Mouse (Mus musculus) retina, postnatal 1 day (tissue): Measurements from ENCODE around the gene Cyp19a1.
A peak's percentile ranks its signal among the peaks of the same experiment; 100 is the strongest.

Experiments used
- DNase-seq: peaks from one replicate; pipeline ENCODE4 v3.0.0-alpha.2; 2012

Cyp19a1 gene

DNA sequence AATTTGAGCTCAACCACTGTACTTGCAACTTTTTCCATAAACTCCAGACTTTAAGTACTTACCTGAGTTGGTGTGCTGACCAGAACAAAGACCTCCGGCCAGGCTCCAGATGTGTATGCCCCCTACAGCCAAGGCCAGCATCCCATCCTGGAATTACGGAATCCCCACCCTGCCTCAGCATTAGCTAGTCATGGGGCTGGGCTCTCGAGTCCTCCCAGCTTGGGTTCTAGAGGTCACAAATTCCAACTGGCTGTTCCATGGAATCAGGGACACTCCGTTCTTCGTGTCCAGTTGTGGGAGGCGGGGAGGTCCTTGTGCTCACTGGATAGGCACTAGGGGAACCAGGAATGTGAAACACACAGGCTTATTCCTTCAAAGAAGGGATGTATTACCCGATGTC lies at the start of gene Cyp19a1:
Gene Cyp19a1 (minus strand): TSS at position 101 of the 400 bp plus-strand sequence.
- no peak for DNase-seq

- no peak for DNase-seq
Observed at GRCm38 (mm10) chr9:54316363-54316762, 48.5 kb upstream of the Cyp19a1 start.

GRCm38 (mm10) chr9:54308751-54309358 lies 40.9 kb upstream of the Cyp19a1 start:
- DNase-seq = peak; percentile 15

- no peak for DNase-seq
Observed at GRCm38 (mm10) chr9:54308209-54308608, 40.3 kb upstream of the Cyp19a1 start.

GRCm38 (mm10) chr9:54301255-54301654 lies 33.3 kb upstream of the Cyp19a1 start:
- DNase-seq = no peak

DNA sequence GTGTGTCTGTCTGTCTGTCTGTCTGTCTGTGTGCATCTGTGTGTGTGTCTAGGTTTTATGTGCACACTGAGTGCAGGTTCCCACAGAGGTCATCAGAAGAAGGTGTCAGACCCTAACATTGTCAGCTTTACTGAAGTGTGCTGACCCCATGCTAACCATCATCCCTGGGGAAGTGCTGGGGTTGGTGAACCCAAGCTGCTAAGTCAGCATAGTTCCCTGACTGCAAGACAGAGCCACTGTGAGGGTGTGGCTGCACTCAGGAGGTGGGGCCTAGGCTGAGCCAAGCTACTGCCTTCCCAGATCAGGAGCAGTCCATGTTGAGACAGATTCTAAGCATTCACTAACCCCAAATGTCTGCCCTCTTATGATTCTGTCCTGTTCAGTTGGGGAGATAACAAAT lies 31.9 kb upstream of the Cyp19a1 start:
- DNase-seq = no peak

DNA sequence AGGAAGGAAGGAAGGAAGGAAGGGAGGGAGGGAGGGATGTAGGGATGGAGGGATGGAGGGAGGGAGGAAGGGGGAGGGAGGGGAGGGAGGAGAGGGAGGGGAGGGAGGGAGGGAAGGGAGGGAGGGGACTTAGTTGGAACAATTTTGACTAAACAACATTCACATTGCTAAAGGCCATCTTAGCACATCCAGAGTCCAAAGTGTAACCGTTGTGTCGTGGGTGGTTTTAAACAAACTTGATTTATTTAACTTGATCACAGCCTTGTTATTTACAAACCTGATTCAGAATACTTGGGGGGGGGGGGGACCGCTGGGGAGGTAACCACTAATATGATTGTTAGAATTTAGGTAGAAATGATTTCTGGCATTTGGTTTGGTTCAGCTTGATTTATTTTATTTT lies 31.5 kb upstream of the Cyp19a1 start:
- DNase-seq = no peak

DNA sequence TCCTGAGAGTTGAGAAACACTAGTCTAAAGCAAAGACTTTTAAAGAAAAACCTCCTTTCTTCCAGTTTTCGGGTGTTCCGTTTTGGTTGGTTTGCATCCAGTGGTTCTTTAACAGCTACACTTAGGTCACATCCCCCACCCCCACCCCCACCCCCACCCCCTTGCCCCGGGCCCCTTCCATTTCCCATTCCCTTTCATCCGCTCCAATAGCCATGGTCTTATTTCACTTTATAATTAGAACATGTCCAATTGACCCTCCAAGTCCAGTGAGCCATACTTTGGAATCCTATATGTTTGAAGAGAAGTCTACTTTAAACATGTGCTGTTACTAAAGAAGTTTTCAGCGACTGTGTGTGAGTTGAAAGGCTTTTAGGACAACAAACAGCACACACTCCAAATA lies 19.9 kb upstream of the Cyp19a1 start:
- no peak for DNase-seq

DNA sequence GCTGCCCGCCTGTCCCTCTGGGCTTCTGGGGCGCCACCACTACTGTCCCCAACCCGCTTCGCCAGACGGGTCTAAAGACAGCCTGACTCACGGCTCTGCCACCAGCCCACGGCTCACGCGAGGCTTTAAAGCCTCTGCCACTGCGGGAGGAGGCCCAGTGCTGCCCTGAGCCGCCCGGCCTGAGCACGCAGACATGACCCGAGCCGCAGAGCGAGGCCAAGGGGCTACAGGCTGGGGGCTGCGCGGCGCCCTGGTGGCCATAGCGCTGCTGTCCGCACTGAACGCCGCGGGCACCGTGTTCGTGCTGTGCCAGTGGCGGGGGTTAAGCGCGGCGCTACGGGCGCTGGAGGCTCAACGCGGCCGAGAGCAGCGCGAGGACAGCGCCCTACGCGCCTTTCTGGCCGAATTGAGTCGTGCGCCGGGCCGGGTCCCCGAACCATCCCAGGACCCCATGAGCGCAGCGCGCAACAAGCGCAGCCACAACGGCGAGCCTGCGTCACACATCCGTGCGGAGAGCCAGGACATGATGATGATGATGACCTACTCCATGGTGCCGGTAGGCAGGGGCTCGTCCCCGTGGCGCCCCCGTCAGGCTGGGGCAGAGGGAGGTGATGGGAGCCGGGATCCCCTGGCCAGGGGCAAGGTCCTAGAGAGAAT lies 18.5 kb upstream of the Cyp19a1 start, which contains the start of gene Gldn:
Gene Gldn (plus strand): TSS at position 156 of the 657 bp plus-strand sequence.
- peak; percentile 66 for DNase-seq

DNA sequence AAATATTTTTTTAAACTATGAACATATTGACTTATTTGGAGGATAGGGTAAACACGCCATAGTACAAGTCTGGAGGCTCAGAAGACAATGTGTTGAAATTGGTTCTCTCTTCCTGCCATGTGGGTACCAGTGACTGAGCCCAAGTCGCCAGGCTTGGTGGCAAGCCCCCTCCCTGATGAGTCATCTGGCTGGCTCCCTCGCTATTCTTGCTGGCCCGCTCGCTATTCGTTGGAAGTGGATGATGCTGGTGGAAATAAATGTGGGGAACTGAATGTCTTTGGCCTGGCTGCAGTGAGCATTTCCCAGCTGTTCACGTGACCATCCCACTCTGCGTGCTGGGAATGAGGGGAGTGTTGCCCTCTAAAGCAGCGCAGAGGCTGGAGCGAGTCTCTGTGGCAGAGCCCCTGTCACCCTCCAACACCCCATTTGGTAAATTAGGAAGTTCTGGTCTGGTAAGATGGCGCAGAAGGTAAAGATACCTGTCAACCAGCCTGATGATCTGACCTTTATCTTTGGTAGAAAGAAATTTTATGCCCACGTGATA lies 11.2 kb upstream of the Cyp19a1 start:
- DNase-seq = no peak

DNA sequence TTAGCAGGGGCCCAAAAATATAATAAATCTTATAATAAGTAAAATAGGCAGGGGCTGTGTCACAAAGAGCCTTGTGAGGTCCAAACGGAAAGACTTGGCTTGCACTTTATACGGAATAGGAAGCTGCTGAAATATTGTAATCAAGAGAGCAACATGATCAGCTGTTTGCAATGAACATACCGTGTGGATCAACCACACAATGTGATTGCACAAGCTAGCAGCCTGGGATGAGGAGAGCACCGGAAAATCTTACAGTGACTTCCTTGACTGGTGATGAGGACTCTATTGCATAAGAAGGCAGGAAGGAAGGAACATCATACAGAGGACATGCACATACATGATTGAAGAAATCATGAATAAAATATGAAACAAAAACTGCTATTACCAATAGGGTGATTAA lies 7.4 kb upstream of the Cyp19a1 start:
- no peak for DNase-seq

DNA sequence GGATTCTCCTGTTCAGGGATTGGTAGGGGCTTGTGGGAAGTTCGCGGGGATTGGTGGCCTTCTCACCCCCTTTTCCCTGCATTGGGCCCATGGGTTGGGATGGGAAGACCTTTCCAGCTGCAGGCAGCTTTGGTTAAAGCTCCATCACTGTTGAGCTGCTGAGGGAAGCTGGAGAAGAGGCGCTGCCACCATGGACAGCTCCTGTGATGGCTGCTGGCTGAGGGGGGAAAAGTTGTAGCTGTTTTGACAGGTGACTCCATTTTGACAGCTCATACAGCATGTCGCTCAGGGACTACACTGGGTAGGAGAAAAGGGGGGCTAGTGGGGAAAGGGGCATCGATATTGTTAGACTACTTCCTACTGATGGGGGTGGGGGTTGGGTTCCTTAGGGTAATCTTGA lies 3.0 kb upstream of the Cyp19a1 start:
- no peak for DNase-seq

DNA sequence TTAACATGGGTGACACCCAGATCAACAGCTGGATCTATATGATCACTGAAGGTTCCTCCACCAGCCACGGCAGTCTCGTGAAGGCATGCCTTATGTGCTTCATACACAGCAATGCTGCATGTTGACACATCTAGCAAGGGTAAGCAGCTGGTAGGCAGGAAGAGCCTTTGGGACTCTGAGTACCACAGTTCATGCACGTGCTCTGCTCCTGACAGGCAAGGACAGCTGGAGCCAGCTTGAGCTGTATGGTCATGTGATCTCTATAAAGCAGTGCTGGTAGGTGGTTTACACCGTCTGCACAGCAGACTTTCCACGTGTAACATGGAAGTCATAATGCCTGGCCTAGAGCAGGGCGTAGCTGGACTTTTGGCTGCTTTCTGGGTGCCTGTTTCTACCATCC lies 2.1 kb upstream of the Cyp19a1 start:
- no peak for DNase-seq

DNA sequence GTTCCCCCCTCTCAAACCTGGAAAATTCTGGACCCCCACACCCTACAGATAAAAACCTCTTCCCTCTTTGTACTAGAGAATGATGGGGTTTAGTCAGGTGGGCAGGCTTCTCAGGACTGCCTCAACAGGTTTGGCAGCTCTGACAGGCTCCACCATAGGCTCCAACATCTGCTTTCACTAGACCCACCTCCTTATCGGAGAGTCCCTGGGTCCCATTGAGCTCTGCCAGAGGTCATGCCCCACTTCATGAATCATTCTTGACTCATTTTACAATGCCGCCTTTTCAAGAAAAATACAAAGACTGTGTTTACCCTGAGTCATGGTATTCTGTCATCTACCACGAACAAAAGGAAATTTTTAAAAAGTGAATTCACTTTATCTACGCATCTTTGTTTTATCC lies 3.2 kb downstream of the Cyp19a1 start:
- no peak for DNase-seq

GRCm38 (mm10) chr9:54244869-54245665 lies 22.8 kb downstream of the Cyp19a1 start:
- DNase-seq = peak; percentile 72

DNA sequence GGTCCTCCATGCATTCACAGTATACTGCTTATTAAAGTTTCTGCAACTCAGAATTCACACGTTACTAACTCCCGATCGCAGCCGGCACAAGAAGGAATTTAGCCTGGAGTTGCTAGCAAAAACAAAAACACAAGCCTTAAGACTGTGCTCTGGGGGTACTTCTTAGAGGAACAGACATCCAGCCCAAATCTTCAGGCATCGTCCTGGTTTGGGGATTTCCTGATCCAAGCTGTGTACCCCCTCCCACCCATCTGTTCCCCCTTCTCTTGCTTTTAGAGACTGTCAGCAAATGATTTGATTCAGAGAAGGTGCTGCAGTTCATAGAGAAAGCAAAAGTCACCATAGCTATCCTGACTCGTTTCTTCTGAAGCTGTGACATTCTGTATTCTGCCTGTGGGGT lies 40.3 kb downstream of the Cyp19a1 start:
- DNase-seq = no peak

DNA sequence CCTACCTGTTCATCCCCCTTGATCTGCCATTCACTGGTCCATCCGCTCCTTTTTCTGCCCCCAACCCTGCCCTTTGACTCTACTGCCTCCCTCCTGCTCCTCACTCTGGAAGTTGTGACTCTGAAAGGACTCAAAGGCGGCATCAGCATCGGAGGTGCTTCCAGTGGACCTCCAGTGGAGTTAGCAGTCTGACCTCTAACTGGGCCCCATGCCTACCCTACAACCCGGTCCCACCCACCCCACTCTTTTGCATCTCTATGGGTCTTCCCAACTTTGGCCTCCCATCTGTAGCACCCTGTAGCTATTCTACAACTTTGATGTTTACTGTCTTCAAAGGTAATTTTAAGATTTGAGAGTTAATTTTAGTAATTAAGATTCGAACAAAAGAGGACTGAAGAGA lies 51.4 kb downstream of the Cyp19a1 start:
- DNase-seq = no peak

DNA sequence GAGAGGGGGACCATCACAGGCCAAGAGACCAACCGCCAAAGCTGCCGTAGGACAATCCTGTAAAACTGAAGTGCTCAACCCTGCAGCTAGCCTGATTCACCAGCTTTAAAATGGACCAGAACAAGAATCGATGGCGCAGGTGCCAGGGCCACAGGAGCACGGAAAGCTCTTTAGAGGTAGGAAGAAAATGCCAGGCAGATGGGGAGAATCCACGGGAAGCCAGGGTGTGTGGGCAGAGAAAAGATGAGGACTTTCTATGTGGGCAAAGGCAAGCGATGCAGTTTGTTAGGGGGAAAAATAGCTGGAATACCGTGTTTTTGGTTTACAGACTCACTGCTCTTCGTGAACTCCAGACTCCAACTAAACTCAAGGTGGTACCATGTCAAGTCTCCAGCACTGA lies 53.0 kb downstream of the Cyp19a1 start:
- DNase-seq = no peak

GRCm38 (mm10) chr9:54194790-54195189 lies 73.1 kb downstream of the Cyp19a1 start:
- no peak for DNase-seq

DNA sequence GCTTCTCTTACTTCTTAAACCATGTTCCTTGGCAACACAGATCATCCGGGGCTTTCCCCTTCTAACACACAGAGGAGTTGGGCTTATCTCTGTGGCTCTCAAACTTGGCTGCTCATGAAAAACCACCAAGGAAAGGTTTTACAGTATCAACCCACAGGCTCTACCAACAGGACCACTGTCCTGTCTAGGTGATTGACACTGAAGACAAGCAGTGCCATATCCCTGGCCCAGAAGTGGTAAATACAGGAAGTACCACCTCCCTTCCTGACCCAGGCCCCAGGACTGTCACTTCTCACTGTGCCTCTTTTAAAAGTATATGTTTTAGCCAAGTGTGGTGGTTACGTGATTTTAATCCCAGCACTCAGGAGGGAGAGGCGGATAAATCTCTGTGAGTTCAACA lies 76.5 kb downstream of the Cyp19a1 start:
- no peak for DNase-seq

- DNase-seq = no peak
Observed at GRCm38 (mm10) chr9:54182484-54182883, 85.4 kb downstream of the Cyp19a1 start.

DNA sequence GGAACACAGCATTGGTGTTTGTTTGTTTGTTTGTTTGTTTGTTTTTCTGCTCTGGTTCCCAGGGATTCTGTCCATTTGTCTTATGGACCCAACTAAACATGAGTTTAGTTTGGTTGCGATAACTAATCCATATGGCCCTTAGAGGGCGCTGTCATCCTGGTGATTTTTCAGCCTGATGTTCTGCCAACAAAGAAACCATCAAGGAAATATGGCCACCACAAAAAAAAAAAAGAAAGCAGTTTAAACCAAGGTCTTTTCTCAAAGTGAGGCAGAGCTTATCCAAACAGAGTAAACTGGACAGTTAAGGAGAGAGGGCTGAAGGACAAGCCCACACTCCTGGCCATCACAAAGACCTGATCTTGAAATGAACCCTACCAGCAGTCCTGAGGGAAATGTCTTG lies 86.6 kb downstream of the Cyp19a1 start:
- peak; percentile 78 for DNase-seq

GRCm38 (mm10) chr9:54180216-54180615 lies 87.7 kb downstream of the Cyp19a1 start:
- DNase-seq = no peak

GRCm38 (mm10) chr9:54169489-54169888 lies 98.4 kb downstream of the Cyp19a1 start:
- DNase-seq = peak; percentile 54
